Mouse (Mus musculus) bone marrow, adult 2 months (tissue): Measurements from ENCODE around the gene Lfng.

ENCODE experiments used
- CTCF ChIP-seq: fragments of 200-500 bp; IDR thresholded peaks from 2 replicates; pipeline ENCODE4 v1.5.1; 2011; ENCODE audit warnings: low read length, control low read depth; ENCODE audit not compliant: control insufficient read depth, insufficient read depth
- POLR2A ChIP-seq: fragments of 200-500 bp; IDR thresholded peaks from 2 replicates; pipeline ENCODE4 v1.6.1; 2011; ENCODE audit warnings: low read depth, mild to moderate bottlenecking, control low read depth, low read length, borderline replicate concordance; ENCODE audit not compliant: control insufficient read depth

- no peak for TF ChIP-seq POLR2A
- TF ChIP-seq CTCF, result no peak
Observed at GRCm38 (mm10) chr5:140617714-140618113, 10.6 kb downstream of the Lfng start.
